Mouse (Mus musculus): ENCODE results near the gene Ttc39a. TPM values are rescaled to one million over a fixed set of nuclear protein-coding genes. Genes with fewer than 3 reads are reported as not detected.
"Not testable (repeated sequence)": the region's sequence is repeated elsewhere in the genome, so short reads cannot be mapped to it uniquely, and the experiment has no call there.

The Ttc39a gene
- 9.4 and 10.7 TPM in 2 replicates for polyA plus RNA-seq (2016; fragmentation: Nextera tagmentation; extraction: Ambion mirVana)

DNA sequence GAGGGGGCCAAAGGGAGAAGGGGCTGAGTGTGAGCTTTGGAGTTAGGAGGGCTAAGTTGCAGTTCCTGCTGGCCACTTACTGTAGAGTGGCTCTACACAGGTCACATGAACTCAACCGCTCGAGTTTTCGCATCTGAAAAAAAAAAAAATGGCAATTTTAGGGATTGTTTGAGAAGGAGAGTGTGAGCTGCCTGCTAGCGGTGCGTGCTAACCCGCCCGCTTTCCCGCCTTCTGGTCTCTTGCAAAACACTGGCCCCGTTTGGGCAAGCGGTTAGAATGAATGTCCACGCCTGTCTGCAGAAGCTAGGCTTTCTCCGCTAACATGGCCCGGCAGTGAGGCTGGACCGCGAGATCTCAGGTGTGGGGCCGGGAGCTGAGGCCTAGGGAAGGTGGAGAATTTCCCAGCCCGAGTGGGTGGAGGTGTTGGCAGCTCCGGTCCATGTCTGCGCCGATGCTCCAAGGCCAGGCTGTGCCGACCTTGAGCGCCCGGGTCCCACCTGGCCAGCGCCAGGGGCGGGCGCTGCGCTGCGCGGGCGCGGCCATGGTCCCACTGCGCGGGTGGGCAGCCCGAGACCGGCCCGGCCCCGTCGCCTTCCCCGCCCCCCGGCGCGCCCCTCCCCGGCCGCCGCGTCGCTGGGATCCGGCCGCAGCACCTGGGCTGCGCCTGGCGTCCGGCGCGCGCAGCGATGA, at the start of gene Ttc39a:
Gene Ttc39a, plus strand, starts transcription at position 138 of the 690 bp plus-strand sequence.
- DNase-seq (ENCODE audit: low spot score): peak; percentile 91
- under 1% methylated on average over 56 of the region's 56 CpGs for WGBS
- H3K4me3 ChIP-seq: peak within 1 kb of the TSS; percentile 79
- H3K27me3 ChIP-seq (ENCODE audit: insufficient read depth, poor library complexity, severe bottlenecking): peaks cover 3% of the 10 kb centered on the region; the same call in 1 of the 2 replicates
- H3K4me1 ChIP-seq: peaks cover 36% of the 10 kb centered on the region
- H3K27ac ChIP-seq: peak within 1 kb of the TSS; percentile 93
- H3K9me3 ChIP-seq: no peaks in the 10 kb centered on the region
- H3K36me3 ChIP-seq: peaks cover 12% of the 10 kb centered on the region; the same call in 1 of the 2 replicates

DNA sequence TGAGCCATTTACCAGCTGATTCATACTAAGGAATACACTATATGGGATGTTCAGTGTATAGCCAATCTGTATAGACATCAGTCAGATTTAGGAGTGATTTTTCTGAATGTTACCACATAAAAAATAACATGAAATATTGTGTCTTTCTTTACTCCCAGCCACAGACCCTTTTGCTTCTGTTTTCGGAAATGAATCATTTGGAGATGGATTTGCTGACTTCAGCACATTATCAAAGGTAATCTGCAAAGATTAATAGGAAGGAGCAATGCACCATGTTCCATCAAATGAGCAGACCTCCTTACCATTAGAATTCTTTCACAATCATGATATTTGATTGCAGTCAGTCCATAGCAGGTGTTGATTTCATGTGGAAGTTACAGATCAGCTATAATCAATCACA, 28.3 kb upstream of the Ttc39a start:
- H3K9me3 ChIP-seq: no peaks in the 10 kb centered on the region
- no peaks in the 10 kb centered on the region for H3K4me1 ChIP-seq
- DNase-seq (ENCODE audit: low spot score): no peak
- no peak overlapping the region for H3K4me3 ChIP-seq
- no peak overlapping the region for H3K27ac ChIP-seq
- H3K27me3 ChIP-seq (ENCODE audit: insufficient read depth, poor library complexity, severe bottlenecking): no peaks in the 10 kb centered on the region
- WGBS: 84% methylated on average over 1 of the region's 1 CpGs
- peaks cover 30% of the 10 kb centered on the region for H3K36me3 ChIP-seq

DNA sequence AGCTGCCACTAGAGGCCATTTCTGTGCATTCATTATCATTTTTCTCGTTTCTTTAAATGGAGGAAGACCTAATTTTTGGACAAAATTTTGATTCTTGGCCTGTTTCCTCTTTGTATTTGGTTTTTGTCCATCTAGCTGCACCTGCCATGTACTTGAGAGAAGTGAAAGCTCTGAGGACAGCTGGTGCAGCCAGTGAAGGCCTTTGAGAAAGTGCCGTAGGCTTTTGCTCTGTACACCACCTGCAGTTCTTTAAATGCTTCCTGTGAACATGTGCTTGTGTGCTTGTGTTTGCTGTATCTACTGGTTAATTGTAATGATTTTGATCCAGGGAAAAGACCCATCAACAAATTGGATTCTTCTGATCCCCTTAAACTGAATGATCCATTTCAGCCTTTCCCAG, 24.0 kb upstream of the Ttc39a start:
- no peaks in the 10 kb centered on the region for H3K4me1 ChIP-seq
- H3K9me3 ChIP-seq: no peaks in the 10 kb centered on the region
- peaks cover 23% of the 10 kb centered on the region for H3K36me3 ChIP-seq
- no peak overlapping the region for H3K4me3 ChIP-seq
- no peaks in the 10 kb centered on the region for H3K27me3 ChIP-seq (ENCODE audit: insufficient read depth, poor library complexity, severe bottlenecking)
- DNase-seq (ENCODE audit: low spot score): no peak
- 85% methylated on average over 2 of the region's 2 CpGs for WGBS
- H3K27ac ChIP-seq: no peak overlapping the region

DNA sequence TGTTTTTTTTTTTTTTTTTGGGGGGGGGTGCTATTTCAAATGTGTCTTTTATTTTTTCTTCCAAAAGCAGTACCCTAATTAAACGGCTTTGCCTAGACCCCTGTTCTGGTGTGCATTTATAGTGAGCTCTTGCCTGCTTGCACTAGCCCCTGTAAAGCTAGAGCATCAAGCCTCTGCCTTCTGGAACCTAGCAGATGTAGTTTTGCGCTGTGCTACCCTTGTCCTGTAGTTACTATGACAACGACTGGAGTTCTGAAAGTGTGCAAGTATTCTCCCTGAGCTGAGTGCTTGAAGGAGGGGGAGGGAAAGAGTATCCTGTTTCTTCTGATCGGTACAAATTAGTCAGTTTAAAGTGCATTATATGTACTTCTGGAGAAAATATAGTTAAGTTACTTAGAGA, 20.8 kb upstream of the Ttc39a start:
- 83% methylated on average over 4 of the region's 4 CpGs for WGBS
- Histone ChIP-seq H3K36me3 (peaks cover 8% of the 10 kb centered on the region; the same call in 1 of the 2 replicates), H3K27ac (no peak overlapping the region), H3K4me3 (no peak overlapping the region), H3K9me3 (no peaks in the 10 kb centered on the region), H3K27me3 (ENCODE audit: insufficient read depth, poor library complexity, severe bottlenecking) (no peaks in the 10 kb centered on the region), H3K4me1 (no peaks in the 10 kb centered on the region)
- DNase-seq (ENCODE audit: low spot score): no peak

DNA sequence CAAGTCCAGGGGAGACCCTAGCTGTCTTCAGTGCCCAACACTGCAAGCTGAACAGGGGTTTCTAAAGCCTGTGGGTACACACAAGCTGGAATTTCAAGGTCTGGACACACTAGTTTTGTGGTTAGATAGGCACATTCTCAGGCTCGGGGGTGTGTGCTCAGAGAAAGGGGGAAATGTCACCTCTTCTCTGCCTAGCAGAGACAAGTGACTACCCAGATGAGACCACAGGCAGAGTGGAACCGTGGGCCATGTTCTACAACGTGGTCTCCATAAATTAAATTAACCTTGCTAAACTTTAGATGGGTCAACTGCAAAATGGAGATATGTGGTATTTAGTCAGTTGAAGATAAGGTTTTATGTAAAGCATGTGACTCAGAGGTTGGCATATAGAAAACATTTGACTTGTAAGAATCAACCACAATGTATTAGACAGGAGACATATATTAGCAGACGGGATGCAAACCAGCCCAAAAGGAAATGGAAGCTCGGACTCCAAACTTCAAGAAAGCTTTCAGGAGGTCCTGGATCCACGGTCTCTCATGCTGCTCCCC, 13.1 kb upstream of the Ttc39a start:
- Histone ChIP-seq H3K27me3 (ENCODE audit: insufficient read depth, poor library complexity, severe bottlenecking) (0 out of 2 replicates have a peak, but pooled peaks cover 7% of the 10 kb centered on the region), H3K4me1 (peaks cover 13% of the 10 kb centered on the region), H3K4me3 (no peak overlapping the region), H3K36me3 (peaks cover 3% of the 10 kb centered on the region; the same call in 1 of the 2 replicates), H3K9me3 (no peaks in the 10 kb centered on the region), H3K27ac (no peak overlapping the region)
- WGBS: 77% methylated on average over 6 of the region's 6 CpGs
- no peak for DNase-seq (ENCODE audit: low spot score)

DNA sequence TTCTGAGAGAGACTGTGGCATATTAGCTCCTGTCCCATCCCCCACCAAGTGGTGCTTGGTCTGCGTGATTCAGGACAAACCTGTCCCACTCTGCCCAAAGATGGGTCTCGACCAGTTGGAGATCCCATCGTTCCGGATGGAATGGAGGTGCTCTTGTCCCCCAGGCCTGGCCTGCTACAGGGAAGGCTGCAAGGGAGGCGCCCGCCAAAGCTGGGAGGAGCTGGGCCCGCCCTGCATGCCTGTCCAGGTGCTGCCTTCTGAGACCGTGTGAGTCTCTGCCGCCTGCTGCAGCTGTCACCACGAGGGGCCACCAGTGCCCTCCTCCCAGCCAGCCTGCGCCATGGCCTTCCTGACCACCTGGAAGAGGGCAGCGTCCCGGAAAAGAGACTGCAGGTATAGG, 12.5 kb upstream of the Ttc39a start:
- Histone ChIP-seq H3K27me3 (ENCODE audit: insufficient read depth, poor library complexity, severe bottlenecking) (0 out of 2 replicates have a peak, but pooled peaks cover 7% of the 10 kb centered on the region), H3K4me3 (peak overlapping the region; percentile 48), H3K9me3 (no peaks in the 10 kb centered on the region), H3K27ac (no peak overlapping the region), H3K36me3 (peaks cover 3% of the 10 kb centered on the region; the same call in 1 of the 2 replicates), H3K4me1 (peaks cover 13% of the 10 kb centered on the region)
- DNase-seq (ENCODE audit: low spot score): no peak
- WGBS: 11% methylated on average over 13 of the region's 13 CpGs

DNA sequence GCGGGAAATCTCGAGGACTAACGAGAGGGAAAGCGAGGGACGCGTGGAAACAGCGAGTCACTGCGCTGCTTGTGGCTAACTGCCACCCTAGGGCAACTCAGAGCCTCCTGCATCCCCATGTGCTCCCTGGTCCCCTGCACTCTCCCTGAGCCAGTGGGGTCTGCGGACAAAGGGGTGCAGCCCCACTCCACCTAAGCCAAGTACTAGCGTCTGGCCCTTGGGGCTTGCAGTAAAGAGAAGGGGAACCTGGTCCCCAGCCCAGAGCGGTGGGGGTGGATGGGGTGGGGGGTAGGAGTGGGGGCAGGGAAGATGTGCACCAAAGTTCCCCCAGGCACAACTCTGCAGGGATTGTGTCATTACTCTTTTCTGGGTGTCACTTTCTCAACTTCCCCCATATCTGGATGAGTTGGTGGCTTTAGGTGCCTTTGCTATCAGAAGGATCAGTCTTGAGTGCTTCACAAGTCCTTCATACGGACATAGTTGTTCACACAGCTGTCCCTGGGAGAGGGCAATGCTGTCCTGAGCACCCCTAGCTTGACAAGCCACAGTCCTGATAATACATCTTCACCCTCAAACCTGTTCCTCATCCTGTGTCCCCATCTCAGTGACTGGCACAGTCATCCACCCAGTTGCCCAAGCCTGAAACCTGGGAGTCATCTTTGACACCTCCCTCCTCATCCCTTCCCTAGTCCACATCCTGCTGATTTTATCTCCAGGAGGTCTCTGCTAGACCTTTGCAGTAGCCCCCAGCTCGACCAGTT, 11.9 kb upstream of the Ttc39a start:
- no peaks in the 10 kb centered on the region for H3K9me3 ChIP-seq
- peak overlapping the region; percentile 48 for H3K4me3 ChIP-seq
- peaks cover 3% of the 10 kb centered on the region; the same call in 1 of the 2 replicates for H3K36me3 ChIP-seq
- H3K4me1 ChIP-seq: peaks cover 13% of the 10 kb centered on the region
- DNase-seq (ENCODE audit: low spot score): no peak
- H3K27ac ChIP-seq: no peak overlapping the region
- 0 out of 2 replicates have a peak, but pooled peaks cover 7% of the 10 kb centered on the region for H3K27me3 ChIP-seq (ENCODE audit: insufficient read depth, poor library complexity, severe bottlenecking)
- 19% methylated on average over 13 of the region's 13 CpGs for WGBS

DNA sequence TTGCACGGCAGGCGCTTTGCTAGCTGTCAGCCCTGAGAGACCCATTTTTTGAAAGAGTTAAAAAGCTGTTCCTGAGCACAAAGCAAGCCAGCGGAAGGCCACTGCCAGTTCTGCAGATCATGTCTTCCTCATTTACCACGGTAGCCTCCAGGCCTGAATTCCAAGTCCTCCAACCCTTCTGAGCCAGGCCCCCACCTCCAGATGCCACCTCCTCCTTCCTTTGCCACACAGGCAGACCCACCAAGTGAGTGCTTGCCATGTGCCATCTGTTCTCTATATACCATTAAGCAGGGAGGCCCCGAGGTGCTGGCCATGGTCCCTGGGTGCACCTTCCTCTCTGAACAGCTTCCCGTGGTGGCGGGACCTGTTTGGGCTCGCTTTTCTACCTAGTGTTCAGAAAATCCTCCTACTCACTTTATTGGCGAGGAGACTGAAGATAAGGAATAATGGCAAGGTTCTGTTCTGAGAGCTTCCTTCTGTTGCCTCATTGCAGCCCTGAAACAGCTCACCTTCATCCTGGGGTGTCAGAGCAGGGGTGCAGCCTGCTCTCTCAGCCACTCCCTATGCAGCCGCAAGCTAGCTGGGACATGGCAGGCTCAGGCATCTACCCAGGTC, 6.0 kb upstream of the Ttc39a start:
- H3K27me3 ChIP-seq (ENCODE audit: insufficient read depth, poor library complexity, severe bottlenecking): no peaks in the 10 kb centered on the region
- H3K27ac ChIP-seq: no peak overlapping the region
- 76% methylated on average over 10 of the region's 10 CpGs for WGBS
- H3K4me1 ChIP-seq: peaks cover 5% of the 10 kb centered on the region
- no peaks in the 10 kb centered on the region for H3K9me3 ChIP-seq
- no peak overlapping the region for H3K4me3 ChIP-seq
- H3K36me3 ChIP-seq: peaks cover 12% of the 10 kb centered on the region; the same call in 1 of the 2 replicates
- no peak for DNase-seq (ENCODE audit: low spot score)

DNA sequence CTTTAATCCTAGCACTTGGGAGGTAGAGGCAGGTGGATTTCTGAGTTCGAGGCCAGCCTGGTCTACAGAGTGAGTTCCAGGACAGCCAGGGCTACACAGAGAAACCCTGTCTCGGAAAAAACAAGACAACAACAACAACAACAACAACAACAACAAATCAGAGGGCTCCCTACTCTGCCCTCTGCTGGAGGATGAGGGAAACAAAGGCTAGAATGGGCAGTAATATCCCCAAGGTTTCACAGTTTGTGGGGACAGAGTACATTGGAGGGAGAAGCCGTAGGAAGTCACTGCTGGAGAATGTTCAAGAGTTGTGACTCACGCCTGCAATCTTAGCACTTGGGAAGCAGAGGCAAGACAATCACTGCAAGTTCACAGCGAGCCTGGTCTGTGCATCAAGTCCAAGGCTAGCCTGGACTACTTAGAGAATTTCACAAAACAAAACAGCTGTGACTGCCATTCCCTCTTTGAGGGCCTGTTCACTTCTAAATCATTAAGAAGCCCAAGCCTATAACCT, 5.2 kb upstream of the Ttc39a start:
- DNase-seq (ENCODE audit: low spot score): no peak
- no peak overlapping the region for H3K4me3 ChIP-seq
- H3K27me3 ChIP-seq (ENCODE audit: insufficient read depth, poor library complexity, severe bottlenecking): no peaks in the 10 kb centered on the region
- WGBS: 69% methylated on average over 5 of the region's 5 CpGs
- peaks cover 12% of the 10 kb centered on the region; the same call in 1 of the 2 replicates for H3K36me3 ChIP-seq
- no peak overlapping the region for H3K27ac ChIP-seq
- H3K9me3 ChIP-seq: no peaks in the 10 kb centered on the region
- peaks cover 12% of the 10 kb centered on the region for H3K4me1 ChIP-seq

DNA sequence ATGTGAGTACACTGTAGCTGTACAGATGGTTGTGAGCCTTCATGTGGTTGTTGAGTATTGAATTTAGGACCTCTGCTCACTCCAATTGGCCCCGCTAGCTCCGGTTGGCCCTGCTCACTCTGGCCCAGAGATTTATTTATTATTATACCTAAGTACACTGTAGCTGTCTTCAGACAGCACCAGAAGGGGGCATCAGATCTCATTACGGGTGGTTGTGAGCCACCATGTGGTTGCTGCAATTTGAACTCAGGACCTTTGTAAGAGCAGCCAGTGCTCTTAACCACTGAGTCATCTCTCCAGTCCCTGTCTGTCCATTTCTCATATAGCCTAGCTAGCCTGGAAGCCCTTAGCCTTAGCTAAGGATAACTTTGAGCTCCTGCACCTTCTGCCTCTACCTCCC, 1.5 kb upstream of the Ttc39a start:
- Histone ChIP-seq H3K4me1 (peaks cover 25% of the 10 kb centered on the region), H3K4me3 (peak overlapping the region; percentile 79; the same call in 1 of the 2 replicates), H3K27ac (peak overlapping the region; percentile 93; the same call in 1 of the 2 replicates), H3K36me3 (peaks cover 12% of the 10 kb centered on the region; the same call in 1 of the 2 replicates)
- H3K27me3 ChIP-seq (ENCODE audit: insufficient read depth, poor library complexity, severe bottlenecking); H3K9me3 ChIP-seq; DNase-seq (ENCODE audit: low spot score): not testable (repeated sequence)
- WGBS: 93% methylated on average over 3 of the region's 3 CpGs

DNA sequence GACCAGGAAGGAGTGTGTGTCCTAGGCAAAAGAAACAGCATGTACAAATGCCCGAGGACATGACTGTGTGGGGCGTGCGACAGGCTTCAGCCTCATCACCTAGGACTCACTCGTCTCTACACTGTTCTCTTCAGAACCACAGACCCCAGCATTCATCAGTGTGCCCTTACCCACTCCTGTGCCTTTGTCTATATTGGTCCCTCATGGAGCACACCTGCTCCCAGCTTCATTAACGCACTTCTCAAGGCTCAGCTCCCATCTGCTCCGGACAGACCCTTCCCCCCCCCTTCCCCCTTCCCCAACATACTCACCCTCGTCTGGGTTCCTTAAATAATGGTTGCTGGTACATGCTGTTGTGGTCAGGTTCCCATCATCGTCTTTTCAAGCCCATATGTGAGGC, 1.0 kb upstream of the Ttc39a start:
- Histone ChIP-seq H3K36me3 (peaks cover 12% of the 10 kb centered on the region; the same call in 1 of the 2 replicates), H3K27me3 (ENCODE audit: insufficient read depth, poor library complexity, severe bottlenecking) (peaks cover 3% of the 10 kb centered on the region; the same call in 1 of the 2 replicates), H3K9me3 (no peaks in the 10 kb centered on the region), H3K4me1 (peaks cover 28% of the 10 kb centered on the region), H3K4me3 (peak overlapping the region; percentile 79), H3K27ac (peak overlapping the region; percentile 93)
- no peak for DNase-seq (ENCODE audit: low spot score)
- WGBS: 60% methylated on average over 8 of the region's 8 CpGs

DNA sequence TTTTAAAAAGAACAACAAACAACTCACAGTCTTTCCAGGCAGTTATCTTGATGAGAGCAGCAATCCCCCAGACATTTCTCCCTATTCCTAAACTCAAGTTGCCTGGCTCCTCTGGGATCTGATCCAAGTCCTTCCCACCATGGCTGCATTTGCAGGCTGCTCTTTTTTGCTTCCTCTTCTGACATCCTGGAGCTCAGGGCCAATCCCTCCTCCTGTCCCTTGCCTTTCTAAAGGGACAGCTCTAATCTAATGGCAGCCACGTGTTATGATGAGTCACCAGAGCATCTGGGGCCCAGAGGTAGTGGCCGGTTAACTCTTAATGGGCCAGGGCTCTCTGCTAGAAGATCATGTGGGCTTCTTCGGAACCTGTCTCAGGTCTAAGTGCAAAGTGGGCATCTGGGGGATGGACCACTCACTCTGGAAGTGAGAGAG, 353 bp upstream of the Ttc39a start:
- H3K27me3 ChIP-seq (ENCODE audit: insufficient read depth, poor library complexity, severe bottlenecking): peaks cover 3% of the 10 kb centered on the region; the same call in 1 of the 2 replicates
- peaks cover 12% of the 10 kb centered on the region; the same call in 1 of the 2 replicates for H3K36me3 ChIP-seq
- WGBS: under 1% methylated on average over 3 of the region's 3 CpGs
- H3K27ac ChIP-seq: peak overlapping the region; percentile 93
- DNase-seq (ENCODE audit: low spot score): peak; percentile 93
- H3K4me3 ChIP-seq: peak overlapping the region; percentile 79
- H3K9me3 ChIP-seq: no peaks in the 10 kb centered on the region
- H3K4me1 ChIP-seq: peaks cover 32% of the 10 kb centered on the region

Data from heart, embryonic 10.5 days (tissue).